Mouse (Mus musculus): ENCODE data around the gene Gm11568.
"Not testable (repeated sequence)": the region's sequence is repeated elsewhere in the genome, so short reads cannot be mapped to it uniquely, and the experiment has no call there.

GRCm38 (mm10) chr11:99815566-99815965 lies 42.2 kb upstream of the Gm11568 start, which contains the start of gene Gm11564:
- not testable (repeated sequence) for TF ChIP-seq CTCF (IDR thresholded peaks at IDR 0.05; ENCODE audit: low read depth); EP300 (optimal IDR thresholded peaks at IDR 0.05)

All from stomach, postnatal 0 days (tissue).